Mouse (Mus musculus): ENCODE data around the gene Rev3l. TPM values are rescaled to one million over a fixed set of nuclear protein-coding genes. Genes with fewer than 3 reads are reported as not detected.

Rev3l gene
- polyA plus RNA-seq, 1 experiment from 2014 or later = 18.2 TPM

Other genes with a start within 250 kb of the Rev3l start
- 32.1 and 33.1 TPM in 2 replicates for gene Traf3ip2, start 119.2 kb upstream of the Rev3l start, polyA plus RNA-seq (2015; fragmentation: Nextera tagmentation; extraction: Ambion mirVana)
- gene Mfsd4b4, start 167.1 kb downstream of the Rev3l start, polyA plus RNA-seq (2015; fragmentation: Nextera tagmentation; extraction: Ambion mirVana) = 3.5 and 3.6 TPM in 2 replicates
- 0.12 and 0.18 TPM in 2 replicates for gene Mfsd4b2, start 194.8 kb downstream of the Rev3l start, polyA plus RNA-seq (2015; fragmentation: Nextera tagmentation; extraction: Ambion mirVana)
- gene Mfsd4b3, start 228.0 kb downstream of the Rev3l start, polyA plus RNA-seq (2015; fragmentation: Nextera tagmentation; extraction: Ambion mirVana) = 1.7 and 2.2 TPM in 2 replicates